Mouse (Mus musculus): ENCODE results near the gene Ncf4. TPM values are rescaled to one million over a fixed set of nuclear protein-coding genes. Genes with fewer than 3 reads are reported as not detected.

Ncf4 gene
- polyA plus RNA-seq (2012; rRNA removed): 8.3 and 9.8 TPM in 2 replicates

DNA sequence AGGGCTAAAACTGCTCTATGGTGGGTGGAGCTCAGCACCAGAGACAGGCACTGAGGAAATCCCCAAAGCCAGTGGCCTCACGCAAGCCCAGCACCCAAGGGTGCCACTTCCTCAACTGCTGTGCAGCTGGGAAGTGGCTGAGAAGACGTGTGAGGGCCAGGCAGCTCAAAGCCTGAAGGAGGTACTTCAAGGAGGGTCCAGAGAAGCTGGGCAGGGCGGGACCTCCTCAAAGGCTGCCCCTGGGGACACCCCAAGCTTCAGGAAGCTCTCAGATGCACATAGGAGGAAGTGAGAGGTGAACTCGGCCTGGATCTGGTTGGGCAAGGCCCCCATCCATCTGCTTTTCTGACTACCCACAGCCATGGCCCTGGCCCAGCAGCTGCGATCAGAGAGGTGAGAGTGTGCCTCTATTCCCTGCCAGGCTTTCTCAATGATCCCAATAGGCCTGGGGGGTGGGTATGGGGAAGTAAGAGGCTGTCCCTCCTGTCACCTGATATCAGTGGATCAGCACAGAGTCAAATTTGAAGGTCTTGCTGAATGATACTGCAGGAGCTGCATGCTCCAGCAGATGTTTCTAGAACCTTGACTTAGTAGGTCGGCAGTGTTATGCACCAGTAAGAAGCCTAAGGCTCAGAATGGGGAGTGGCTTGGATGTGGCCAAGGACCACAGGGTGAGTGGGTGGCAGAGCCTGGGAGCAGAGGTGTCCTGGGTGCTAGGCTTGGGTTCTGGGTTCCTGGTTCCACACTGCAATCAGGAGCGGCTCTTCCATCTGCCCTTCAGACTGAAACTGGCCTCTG lies at the start of gene Ncf4:
Ncf4 (plus strand) TSS at position 107 of the 798 bp plus-strand sequence.
- DNase-seq (ENCODE audit: low read depth): no peak

DNA sequence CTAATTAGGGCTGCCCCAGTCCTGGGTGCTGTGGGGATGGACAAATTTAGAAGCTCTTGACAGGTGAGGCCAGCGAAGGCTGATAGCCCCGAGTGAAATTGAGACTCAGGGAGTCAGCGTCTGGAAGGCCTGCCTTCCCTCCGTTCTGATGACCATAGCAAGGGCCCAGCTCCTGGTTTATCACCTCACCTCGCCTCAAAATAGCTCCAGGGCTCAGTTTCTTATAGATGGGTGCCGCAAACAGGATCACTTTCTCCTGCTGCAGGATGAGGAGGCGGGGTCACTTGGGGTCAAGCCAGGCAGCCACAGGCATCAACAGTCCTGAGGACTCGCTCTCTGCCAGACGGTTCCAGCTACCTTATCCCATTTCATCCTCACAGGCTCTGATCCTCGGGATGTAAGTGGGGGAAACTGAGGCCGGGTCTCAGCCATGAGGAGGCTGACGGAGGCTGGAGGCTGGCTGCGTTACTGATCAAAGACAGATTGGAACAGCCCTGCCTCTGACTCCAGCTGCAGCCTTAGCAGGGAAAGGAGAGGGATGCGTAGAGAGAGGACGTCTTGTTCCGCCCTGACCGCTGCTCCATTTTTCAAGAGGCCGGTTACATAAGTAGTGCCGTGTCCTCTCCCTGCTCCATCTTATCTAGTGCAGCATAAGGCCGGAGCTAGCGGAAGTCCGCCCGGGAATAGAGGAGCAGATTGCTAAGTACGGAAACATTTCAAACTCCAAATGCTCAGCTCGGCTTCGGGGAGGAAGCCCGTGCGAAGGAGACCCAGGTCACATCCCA lies 49.3 kb upstream of the Ncf4 start:
- DNase-seq (ENCODE audit: low read depth): no peak

DNA sequence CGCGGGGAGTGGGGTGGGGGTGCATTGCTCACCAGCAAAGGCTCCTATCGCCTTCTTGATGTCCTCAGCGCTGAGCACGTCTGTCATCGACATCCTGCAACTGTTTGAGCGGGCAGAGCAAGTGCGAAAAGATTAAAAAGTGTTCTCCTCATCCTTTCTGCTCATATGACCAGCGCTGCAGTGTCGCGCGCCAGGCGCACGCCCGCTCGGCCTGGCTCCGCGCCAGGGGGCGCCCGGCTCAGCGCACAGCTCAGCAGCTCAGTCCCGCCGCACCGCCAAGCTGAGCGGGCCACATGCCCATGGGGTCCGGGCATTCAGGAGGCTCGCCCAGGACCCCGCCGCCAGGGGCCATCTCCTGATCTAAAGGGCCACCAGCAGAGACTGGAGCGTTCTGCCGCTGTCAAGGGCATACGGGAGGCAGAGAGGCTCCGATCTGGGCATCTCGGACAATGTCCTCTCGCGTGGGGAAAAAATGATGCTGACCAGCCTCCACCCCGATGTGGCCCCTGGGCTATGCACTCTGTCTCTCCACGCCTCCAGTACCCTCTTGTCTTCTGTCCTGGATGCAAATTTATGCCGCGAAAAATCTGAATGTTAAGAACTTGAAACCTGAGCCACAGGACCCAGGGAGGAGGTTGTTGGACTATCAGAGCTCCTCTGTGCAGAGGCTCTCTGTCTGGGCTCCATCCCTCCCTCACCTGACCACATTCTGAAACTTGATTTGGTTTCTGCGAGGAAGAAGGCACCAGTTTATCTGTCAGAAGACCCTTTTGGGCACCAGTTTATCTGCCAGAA lies 40.4 kb upstream of the Ncf4 start:
- DNase-seq (ENCODE audit: low read depth): no peak

DNA sequence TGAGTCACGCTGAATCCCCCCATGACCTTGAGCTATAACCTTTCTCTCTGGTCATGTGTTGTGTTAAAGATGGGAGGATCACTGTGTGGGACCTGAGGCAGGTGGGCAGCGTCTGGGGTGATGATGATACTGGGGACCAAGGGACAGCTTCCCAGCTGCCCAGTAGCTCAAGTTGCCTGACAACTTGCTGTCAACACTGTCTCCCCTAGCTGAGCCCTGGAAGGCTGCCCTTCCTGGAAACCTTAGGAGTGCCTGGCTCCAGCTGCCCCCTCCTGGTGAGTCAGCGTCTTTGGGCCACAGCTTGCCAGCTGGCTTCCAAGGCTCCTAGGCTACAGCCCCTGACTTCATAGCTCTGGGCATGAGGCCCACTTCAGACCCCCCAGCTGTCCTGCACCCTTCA lies 39.4 kb upstream of the Ncf4 start:
- DNase-seq (ENCODE audit: low read depth): no peak

DNA sequence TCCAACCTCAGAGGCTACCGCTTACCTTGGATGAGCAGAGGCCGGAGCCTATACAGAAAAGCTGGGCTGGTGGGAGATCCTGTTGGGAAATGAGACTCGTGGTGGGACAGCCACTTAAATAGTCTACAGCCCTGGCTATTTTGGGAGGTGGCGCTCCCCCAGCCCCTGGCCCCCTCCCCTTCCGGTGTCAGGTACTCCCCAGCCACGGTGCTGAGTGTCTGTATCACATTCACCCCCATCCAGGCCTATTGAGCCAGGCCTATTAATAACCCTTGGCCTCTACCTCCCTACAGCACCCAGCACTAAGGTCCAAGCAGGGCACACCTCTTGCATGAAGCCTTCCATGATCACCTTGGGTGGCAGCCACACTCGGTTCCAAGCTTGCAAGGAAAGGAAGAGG lies 38.3 kb upstream of the Ncf4 start, which contains the start of gene Pvalb:
Pvalb (minus strand) TSS at position 89 of the 400 bp plus-strand sequence.
- no peak for DNase-seq (ENCODE audit: low read depth)

DNA sequence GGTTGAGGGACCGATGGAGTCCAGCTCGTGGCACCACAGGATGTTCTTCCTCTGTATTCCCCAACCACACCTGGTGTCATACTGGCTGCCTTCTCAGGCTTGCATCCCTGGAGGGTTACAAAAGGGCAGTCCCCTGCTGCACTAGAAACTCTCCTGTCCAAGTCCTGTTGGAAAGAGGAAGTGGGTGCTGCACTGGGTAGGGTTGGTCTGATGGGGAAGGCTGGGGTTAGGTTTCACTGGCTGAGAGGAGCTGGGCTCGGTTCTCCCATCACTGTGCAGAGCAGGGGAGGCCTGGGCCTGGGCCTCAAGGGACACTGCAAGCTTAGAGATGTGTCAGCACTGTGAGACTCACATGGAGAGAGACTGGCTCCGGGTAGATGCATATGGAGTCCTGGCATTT lies 34.4 kb upstream of the Ncf4 start:
- DNase-seq (ENCODE audit: low read depth): no peak

GRCm38 (mm10) chr15:78211367-78211766 lies 33.2 kb upstream of the Ncf4 start:
- DNase-seq (ENCODE audit: low read depth): no peak

DNA sequence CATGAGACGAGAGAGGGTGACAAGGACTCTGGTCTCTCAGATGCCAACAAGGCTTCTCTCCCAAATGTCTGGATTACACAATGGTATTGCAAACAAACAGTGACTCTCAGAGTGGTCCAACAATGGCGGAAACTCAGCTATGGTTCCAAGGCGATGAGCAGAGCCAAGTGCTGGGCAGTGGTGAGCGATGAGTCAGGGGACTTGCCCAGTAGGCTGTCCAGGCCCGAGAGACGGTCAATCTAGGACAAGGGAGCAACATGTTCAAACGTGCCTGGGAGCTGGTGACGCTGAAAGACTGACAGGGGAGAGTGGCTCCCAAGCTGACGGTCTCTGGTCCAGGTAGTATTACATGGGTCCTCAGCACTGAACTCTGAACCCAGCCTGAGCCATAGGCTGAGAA lies 29.3 kb upstream of the Ncf4 start:
- DNase-seq (ENCODE audit: low read depth): no peak

DNA sequence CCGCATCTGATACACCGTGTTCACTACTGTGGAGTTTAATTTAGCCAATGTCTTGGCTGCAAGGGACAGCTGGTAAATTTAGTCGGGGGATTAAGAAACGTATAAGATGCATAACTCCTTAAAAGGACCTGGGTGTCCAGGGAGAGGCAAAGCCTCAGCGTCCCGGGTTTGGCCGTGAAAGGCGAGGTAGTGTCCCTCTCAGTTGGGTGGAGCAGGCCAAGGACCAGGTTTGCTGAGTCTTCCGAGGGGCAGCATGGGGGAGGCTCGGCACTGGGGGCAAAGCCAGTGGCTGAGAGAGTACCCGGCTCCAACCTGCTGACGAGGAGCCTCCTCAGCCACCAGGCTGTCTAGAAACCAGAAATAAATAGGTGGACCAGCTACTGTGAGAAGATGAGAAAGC lies 16.8 kb upstream of the Ncf4 start:
- DNase-seq (ENCODE audit: low read depth): no peak

DNA sequence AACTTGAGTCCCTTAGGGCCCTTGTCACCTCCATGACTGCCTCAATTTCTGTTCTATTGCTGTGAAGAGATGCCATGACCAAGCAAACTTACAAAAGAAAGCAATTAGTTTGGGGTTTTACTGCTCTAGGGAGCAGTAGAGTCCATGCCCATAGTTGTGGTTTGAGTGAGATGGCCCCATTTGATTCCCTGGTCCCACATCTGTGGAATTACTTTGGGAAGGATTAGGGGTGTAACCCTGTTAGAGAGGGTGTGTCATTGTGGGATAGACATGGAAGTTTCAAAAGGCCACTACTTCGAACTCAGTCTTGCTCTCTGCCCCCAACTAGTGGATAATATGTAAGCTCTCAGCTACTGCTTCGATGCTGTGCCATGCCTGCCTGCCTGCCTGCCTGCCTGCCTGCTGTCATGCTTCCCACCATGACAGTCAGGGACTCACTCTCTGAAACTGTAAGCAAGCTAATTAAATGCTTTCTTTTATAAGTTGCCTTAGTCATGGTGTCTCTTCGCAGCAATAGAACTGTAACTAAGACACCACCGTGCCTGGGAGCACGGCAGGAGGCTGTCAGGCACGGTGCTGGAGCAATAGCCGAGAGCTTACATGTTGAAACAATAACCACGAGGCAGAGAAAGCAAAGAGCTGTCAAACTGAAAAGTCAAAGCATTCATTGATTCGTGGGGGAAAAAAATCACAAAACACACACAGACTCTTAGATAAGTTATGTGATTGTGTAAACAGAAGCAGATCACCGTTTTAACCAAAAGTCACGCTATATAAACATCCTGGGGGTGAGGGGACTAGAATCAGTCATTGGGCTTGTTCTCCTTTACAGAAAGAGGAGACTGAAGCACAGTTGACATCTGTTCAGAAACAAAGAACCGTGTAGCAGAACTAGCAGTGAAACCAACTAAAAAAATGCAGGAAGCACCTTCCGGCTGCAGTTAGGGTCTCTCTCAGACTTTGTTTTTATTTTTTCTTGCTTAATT lies 13.0 kb upstream of the Ncf4 start:
- DNase-seq (ENCODE audit: low read depth): no peak

GRCm38 (mm10) chr15:78234823-78235509 lies 9.6 kb upstream of the Ncf4 start:
- no peak for DNase-seq (ENCODE audit: low read depth)

- no peak for DNase-seq (ENCODE audit: low read depth)
Measured at GRCm38 (mm10) chr15:78239453-78239852, 5.1 kb upstream of the Ncf4 start.

DNA sequence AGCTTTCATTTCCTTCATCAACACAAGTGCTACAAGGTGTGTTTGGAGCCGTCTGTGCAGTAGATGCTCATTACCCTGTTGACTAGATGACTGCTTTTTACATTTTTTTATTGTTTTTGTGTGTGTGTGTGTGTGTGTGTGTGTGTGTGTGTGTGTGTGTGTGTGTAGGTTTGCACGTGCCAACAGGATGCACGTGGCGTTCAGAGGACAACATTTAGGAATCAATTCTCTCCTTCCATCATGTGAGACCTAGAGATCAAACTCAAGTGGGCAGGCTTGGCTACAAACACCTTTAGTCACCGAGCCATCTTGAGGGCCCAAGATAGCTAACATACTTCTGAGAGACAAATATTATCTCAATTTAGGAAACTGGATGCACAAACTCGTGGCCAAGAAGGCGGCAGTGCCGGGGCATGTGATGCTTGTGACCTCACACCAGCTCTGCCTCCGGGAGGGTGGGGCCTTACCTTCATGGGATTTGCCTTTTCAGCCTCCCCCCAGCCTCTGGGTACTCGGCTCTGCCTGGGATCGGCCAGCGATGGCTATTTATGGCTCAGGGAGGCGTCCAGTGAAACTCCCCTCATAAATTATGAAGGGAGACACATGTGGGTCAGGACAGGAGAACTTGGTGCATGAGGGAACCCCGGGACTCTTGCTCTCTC lies 4.5 kb upstream of the Ncf4 start:
- no peak for DNase-seq (ENCODE audit: low read depth)

DNA sequence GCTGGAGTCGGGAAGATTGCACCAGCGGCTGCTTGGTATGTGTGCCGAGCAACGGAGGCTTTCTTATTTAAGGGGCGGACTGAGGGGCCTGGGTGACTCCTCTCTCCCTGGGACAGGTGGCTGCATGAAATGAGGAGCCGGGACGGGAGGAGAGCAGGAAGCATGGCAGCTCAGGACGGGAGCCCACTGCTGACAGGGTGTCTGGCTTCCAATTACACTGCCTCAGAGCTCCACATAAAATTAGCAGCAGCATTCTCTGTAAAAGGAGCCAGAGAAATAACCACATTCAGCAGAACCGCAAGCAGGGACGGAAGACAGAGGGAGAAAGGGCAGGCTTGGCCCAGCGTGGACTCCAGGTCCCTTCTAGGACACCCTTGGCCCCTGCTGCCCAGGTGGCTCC lies 3.3 kb upstream of the Ncf4 start:
- DNase-seq (ENCODE audit: low read depth): no peak

- DNase-seq (ENCODE audit: low read depth): no peak
Measured at GRCm38 (mm10) chr15:78243061-78243460, 1.5 kb upstream of the Ncf4 start.

- DNase-seq (ENCODE audit: low read depth): no peak
Measured at GRCm38 (mm10) chr15:78243774-78244173, 827 bp upstream of the Ncf4 start.

- DNase-seq (ENCODE audit: low read depth): no peak
Measured at GRCm38 (mm10) chr15:78246143-78247116, 1.8 kb downstream of the Ncf4 start.

DNA sequence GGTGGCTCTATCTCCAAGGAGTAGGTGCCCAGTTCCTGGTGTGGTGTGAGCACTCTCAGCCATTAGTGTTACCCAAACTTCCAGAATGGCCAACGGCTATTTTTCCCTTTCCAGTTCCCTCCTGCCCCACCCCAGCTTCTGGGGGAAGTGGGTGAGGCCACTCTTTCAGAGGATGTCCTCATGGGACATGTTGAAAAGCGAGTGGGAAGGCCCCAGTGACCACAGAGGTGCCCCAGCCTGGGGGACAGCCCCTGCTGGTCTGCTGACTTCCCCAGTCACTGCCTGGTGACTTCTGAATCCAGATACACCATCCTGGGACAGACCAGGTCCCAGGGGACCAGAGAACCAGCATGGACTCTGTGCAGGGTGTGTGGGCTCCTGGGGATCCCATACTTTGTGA lies 3.1 kb downstream of the Ncf4 start:
- no peak for DNase-seq (ENCODE audit: low read depth)

- DNase-seq (ENCODE audit: low read depth): no peak
Measured at GRCm38 (mm10) chr15:78248410-78248809, 3.8 kb downstream of the Ncf4 start.

Data from gonadal fat pad, adult 2 months (tissue).